Mouse (Mus musculus) limb, embryonic 10.5 days (tissue): ENCODE measurements around the gene Slc25a33. TPM values are rescaled to one million over a fixed set of nuclear protein-coding genes. Genes with fewer than 3 reads are reported as not detected.
A peak's percentile ranks its signal among the peaks of the same experiment; 100 is the strongest.

Experiments
- DNase-seq: peaks from one replicate; pipeline ENCODE4 v3.0.0-alpha.2; 2017; ENCODE audit warnings: low spot score
- H3K27ac ChIP-seq: fragments of 300-500 bp; sonication (generic); 2 replicates; pipeline ENCODE4 v1.5.1; 2016; ENCODE audit warnings: mild to moderate bottlenecking
- H3K27me3 ChIP-seq: fragments of 300-500 bp; sonication (generic); 2 replicates; pipeline ENCODE4 v1.6.1; 2016; ENCODE audit warnings: low read depth, mild to moderate bottlenecking; ENCODE audit not compliant: poor library complexity, severe bottlenecking
- H3K36me3 ChIP-seq: fragments of 300-500 bp; sonication (generic); 2 replicates; pipeline ENCODE4 v1.6.1; 2016; ENCODE audit warnings: mild to moderate bottlenecking, moderate library complexity
- H3K4me1 ChIP-seq: fragments of 300-500 bp; sonication (generic); 2 replicates; pipeline ENCODE4 v1.6.1; 2016
- H3K4me3 ChIP-seq: fragments of 300-500 bp; sonication (generic); 2 replicates; pipeline ENCODE4 v1.5.1; 2016; ENCODE audit warnings: mild to moderate bottlenecking, moderate library complexity
- H3K9me3 ChIP-seq: fragments of 300-500 bp; sonication (generic); replicated peaks from 2 replicates; pipeline ENCODE4 v1.6.1; 2016; ENCODE audit warnings: mild to moderate bottlenecking
- WGBS: fragments of 180-500 bp; shearing (Covaris S2); methylation state at CpG from one replicate; pipeline ENCODE4 v1.1.7; 2016; 5-methylcytosine and 5-hydroxymethylcytosine counted together
- polyA plus RNA-seq: library from polyadenylated mRNA; unstranded; fragments of >200 nt; fragmentation: Nextera tagmentation; extraction: Ambion mirVana; gene quantifications from 2 replicates; pipeline ENCODE4 v1.2.1, GENCODE M21; 2016

Gene Slc25a33
- polyA plus RNA-seq, 1 experiment from 2014 or later, result 24.5 TPM

DNA sequence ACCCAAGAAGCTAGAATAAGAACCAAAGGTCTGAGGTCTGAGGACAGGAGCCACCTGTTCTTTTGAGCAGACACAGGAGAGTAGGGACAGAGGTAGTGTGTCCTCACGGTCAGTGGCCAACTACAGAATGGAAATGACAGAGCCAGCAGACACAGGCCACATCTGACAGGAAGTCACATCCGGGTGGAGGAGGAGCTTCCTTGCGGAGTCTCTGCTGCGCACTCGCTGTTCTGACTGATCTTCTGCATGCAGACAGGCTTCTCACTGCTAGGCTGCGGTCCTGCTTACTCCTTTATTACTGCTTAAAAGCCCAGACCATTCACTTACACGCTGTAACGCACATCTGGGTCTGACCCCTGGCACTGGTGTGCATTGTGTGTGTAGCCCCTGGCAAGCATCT lies 45.3 kb downstream of the Slc25a33 start:
- WGBS, result 91% methylated on average over 8 of the region's 8 CpGs
- Histone ChIP-seq H3K27ac (no peak overlapping the region; the same call in 1 of the 2 replicates), H3K36me3 (peaks cover 90% of the 10 kb centered on the region), H3K4me1 (peaks cover 38% of the 10 kb centered on the region), H3K27me3 (no peaks in the 10 kb centered on the region), H3K4me3 (no peak overlapping the region), H3K9me3 (no peaks in the 10 kb centered on the region)
- DNase-seq, result no peak

DNA sequence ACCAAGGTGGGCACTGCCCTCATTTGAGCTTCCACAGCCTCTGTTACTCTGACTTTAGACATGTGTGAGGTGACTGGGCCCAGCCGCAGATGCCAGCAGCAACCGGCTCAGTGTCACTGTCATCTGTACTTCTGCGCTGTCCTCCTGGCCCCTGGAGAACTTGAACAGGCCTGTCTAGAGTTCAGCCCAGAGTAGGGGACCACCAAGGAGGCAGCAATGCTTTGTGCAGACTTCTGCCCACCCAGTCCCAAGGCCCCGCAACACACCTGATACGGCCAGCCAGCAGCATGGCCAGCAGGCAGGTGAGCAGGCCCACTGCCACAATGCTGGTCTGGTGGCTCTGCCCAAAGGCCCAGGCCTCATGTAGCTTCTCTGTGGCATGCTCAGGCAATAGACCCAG lies 46.4 kb downstream of the Slc25a33 start:
- Histone ChIP-seq H3K4me3 (no peak overlapping the region), H3K9me3 (no peaks in the 10 kb centered on the region), H3K36me3 (peaks cover 99% of the 10 kb centered on the region), H3K27me3 (no peaks in the 10 kb centered on the region), H3K27ac (no peak overlapping the region), H3K4me1 (peaks cover 26% of the 10 kb centered on the region)
- DNase-seq, result no peak
- 94% methylated on average over 5 of the region's 5 CpGs for WGBS

DNA sequence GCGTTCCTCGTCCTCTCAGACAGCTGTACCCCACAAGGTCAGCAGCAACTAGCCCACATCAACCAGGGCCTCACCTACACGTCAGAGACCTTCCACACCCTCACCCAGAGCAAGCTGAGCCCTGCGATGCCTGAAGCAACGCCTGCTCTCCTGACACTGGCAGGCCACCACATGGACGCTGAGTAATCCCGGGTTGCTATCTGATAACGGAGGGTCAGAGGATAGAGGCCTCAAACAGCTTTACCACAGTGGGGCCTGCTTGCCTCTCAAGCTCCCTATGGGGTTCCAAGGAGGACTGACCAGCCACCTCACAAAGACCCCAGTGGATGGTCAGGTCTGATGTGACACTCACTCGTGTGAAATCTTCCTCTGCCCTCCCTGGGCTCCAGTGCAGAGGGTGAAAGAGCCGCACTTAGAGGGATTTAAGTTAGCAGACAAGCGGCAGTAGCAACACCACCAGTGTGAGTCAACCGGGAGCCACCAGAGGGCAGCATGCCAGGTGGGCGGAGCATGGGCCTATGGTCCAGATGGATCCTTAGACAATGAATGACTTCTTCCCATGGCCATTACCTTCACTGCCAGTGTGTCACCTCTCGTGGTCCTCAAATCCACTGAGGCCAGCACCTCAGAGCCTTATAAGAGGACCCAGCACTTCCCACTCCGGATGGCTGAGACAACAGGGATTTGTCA lies 48.3 kb downstream of the Slc25a33 start:
- WGBS, result 77% methylated on average over 15 of the region's 15 CpGs
- H3K36me3 ChIP-seq, result peaks cover 100% of the 10 kb centered on the region

DNA sequence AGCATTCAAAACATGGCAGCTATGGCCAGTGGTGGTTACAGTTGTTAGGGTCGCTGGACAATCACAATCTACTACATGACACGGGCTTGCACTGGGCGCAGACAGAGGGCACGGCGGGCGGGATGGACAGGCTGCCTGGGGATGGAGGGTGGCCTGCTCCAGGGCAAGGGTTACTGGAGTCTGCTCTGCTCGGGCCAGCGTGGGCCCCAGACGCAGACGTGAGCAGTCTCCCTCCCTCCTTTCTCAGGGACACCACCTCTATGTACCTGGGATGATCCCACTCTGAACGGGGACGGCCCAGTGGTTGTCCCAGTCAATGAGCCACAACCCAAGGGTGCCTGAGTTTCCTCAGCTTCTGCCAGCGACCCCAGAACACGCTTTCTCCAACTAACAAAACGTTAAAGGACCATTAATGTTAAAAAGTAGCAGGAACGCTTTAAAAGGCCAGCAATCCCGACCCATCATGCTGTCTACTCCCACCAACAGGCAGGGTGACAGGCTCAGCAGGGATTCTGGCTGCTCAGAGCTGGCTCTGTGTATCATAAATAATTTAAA lies 49.1 kb downstream of the Slc25a33 start:
- no peaks in the 10 kb centered on the region for H3K27me3 ChIP-seq
- WGBS, result 92% methylated on average over 17 of the region's 17 CpGs
- no peak overlapping the region for H3K27ac ChIP-seq
- no peaks in the 10 kb centered on the region for H3K9me3 ChIP-seq
- peaks cover 100% of the 10 kb centered on the region for H3K36me3 ChIP-seq
- no peak overlapping the region for H3K4me3 ChIP-seq
- H3K4me1 ChIP-seq, result peaks cover 16% of the 10 kb centered on the region
- no peak for DNase-seq

More for the DNA sequence above, 48.3 kb downstream of the Slc25a33 start:
- H3K27me3 ChIP-seq, result no peaks in the 10 kb centered on the region
- H3K9me3 ChIP-seq, result no peaks in the 10 kb centered on the region
- peak; percentile 71 for DNase-seq
- H3K4me1 ChIP-seq, result peaks cover 18% of the 10 kb centered on the region
- no peak overlapping the region for H3K27ac ChIP-seq
- no peak overlapping the region for H3K4me3 ChIP-seq

DNA sequence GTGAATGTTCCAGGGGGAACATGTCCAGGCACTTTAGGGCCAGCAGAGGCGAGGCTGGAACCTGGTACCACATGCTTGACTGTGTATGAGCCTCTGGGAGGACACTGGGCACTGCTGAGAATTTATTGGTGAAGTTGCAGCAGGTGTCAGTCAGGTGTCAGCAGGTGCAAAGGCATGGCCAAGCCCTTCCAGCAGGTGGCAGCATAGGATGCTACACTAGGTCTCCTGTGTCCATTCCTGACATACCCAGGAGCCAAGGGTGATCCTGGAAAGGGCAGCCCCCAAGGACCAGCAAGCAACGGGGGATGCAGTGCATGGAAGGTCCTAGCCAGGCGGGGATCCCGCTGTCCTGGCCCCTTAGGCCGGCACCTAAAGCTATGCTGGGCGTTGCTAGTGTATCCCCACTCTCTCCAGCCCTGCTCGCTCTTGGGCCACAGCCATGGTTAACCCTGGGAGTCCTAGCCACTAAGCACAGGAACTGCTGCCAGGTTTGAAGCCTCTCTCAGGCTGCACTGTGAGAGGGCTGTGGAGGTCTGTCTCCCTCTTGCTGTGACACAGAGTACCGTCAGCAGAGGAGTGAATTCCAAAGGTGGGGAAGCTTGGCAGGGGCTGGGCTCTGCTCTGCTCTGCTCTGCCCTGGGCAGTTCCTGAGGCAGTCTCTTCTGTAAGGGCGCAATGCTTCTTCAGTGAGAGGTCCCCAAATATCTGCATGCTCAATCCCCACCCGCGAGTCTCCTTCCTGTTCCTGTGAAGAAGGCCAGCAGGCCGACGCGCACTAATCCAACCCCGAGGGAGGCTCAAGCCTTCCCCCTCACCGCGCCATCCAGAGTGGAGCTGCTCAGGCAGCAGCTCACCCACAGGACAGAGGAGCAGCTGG lies 50.0 kb downstream of the Slc25a33 start:
- peak; percentile 55 for DNase-seq
- Histone ChIP-seq H3K9me3 (no peaks in the 10 kb centered on the region), H3K36me3 (peaks cover 100% of the 10 kb centered on the region), H3K27me3 (no peaks in the 10 kb centered on the region), H3K4me1 (peaks cover 10% of the 10 kb centered on the region), H3K4me3 (no peak overlapping the region), H3K27ac (no peak overlapping the region)
- WGBS, result 85% methylated on average over 17 of the region's 17 CpGs

DNA sequence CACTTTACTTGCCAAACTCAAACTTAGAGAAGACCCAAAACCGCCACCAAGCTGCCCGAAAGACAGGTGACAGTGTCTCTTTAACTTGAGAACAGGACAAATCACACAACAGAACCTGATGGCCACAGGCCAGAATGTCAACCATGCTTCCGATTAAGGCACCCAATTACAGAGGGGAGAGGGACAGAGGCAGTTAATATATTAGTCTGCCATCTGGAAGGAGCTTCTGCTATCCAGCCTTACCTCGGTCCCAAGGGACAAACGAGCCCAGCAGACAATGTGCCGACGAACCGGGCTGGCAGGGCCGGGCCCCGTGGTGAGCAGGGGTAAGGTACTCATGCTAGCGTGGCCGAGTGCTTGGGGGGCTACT lies 51.1 kb downstream of the Slc25a33 start:
- DNase-seq, result no peak
- Histone ChIP-seq H3K27me3 (no peaks in the 10 kb centered on the region), H3K9me3 (no peaks in the 10 kb centered on the region), H3K27ac (no peak overlapping the region), H3K4me1 (peaks cover 7% of the 10 kb centered on the region; the same call in 1 of the 2 replicates), H3K36me3 (peaks cover 100% of the 10 kb centered on the region), H3K4me3 (no peak overlapping the region)
- WGBS, result 92% methylated on average over 12 of the region's 12 CpGs

DNA sequence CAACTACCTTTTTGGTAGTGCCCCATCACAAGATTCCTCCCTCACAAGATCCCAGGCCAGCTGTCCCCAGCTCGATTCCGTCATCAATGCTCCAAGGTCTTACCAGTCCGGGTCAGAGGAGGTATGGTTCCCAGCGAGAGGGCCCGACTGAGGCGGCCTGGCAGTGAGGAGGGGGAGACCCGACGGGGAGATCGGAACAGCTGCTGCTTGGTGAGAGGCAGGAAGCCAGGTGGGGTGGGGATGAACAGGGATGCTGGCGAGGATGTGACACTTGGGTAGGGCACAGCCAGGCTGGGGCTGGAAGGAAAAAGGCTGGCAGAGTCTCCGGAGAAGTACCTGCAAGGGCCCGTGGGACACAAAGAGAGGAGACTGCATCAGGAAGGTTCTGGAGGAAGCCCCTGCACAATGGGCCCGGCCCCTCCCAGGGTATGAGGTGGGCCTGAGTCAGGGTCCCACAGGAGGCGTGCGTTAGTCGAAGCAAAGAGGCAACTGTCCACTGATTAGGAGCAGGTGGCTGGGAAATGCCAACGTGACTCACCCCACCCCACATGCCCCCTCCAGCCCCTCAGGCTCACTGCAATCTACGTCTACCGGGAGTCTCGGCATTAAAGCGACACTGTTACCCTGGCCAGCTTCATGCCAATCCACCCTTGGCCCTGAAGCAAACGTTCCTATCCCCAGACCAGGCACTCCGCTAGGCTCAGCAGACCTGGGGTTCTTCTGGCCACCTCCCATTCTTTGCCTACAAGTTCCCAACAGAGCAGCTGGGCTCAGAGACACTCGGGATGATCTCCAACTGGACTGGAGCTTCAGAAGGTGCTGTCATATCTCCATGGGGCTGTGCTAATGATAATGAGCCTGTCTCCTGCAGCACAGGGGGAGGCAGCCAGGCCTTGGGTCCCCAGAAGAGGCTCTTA lies 51.7 kb downstream of the Slc25a33 start:
- Histone ChIP-seq H3K27ac (no peak overlapping the region), H3K4me3 (no peak overlapping the region), H3K27me3 (no peaks in the 10 kb centered on the region), H3K36me3 (peaks cover 100% of the 10 kb centered on the region), H3K9me3 (no peaks in the 10 kb centered on the region), H3K4me1 (peaks cover 7% of the 10 kb centered on the region; the same call in 1 of the 2 replicates)
- 91% methylated on average over 24 of the region's 24 CpGs for WGBS
- no peak for DNase-seq

DNA sequence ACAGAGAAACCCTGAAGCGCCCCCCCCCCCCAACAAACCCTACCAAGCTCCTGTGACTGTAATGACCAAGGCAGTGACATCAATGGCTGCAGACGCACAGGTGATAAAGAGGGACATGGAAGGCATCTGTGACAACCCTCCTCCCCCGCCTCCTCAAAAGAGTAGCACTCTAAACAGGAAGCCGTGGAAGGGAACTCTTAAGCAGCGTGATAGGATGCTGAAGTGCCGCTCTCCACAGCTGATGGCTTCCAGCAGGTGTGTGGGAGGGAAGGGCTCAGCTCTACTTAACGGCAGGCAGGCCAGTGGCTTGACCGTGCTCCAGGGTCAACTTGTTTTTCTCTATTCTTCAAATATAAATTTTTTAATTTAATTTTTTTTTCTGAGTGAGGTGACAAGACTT lies 52.9 kb downstream of the Slc25a33 start:
- Histone ChIP-seq H3K36me3 (peaks cover 100% of the 10 kb centered on the region), H3K4me1 (0 out of 2 replicates have a peak, but pooled peaks cover 3% of the 10 kb centered on the region), H3K9me3 (no peaks in the 10 kb centered on the region), H3K4me3 (no peak overlapping the region), H3K27me3 (no peaks in the 10 kb centered on the region), H3K27ac (no peak overlapping the region)
- DNase-seq, result no peak
- 90% methylated on average over 8 of the region's 8 CpGs for WGBS

DNA sequence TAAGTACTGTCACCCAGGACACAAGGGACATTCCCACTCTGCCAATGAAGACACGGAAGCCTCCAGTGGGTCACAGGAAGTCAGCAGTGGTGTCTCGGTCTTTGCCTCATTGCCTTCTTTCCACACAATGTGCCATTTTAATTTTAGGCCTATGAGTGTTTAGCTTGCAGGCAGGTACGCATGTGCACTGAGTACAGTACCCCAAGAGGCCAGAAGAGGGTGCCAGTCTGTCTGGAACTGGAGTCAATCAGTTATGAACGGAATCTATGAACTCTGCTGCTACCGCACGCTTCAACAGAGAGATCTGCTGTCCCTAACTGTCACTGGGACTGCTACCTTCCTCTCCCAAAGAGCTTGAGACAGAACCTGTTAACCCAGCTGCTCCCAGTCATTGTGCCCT lies 54.4 kb downstream of the Slc25a33 start:
- Histone ChIP-seq H3K27ac (no peak overlapping the region), H3K27me3 (no peaks in the 10 kb centered on the region), H3K4me1 (0 out of 2 replicates have a peak, but pooled peaks cover 3% of the 10 kb centered on the region), H3K4me3 (no peak overlapping the region), H3K9me3 (no peaks in the 10 kb centered on the region), H3K36me3 (peaks cover 100% of the 10 kb centered on the region)
- peak; percentile 53 for DNase-seq
- WGBS, result 86% methylated on average over 6 of the region's 6 CpGs

DNA sequence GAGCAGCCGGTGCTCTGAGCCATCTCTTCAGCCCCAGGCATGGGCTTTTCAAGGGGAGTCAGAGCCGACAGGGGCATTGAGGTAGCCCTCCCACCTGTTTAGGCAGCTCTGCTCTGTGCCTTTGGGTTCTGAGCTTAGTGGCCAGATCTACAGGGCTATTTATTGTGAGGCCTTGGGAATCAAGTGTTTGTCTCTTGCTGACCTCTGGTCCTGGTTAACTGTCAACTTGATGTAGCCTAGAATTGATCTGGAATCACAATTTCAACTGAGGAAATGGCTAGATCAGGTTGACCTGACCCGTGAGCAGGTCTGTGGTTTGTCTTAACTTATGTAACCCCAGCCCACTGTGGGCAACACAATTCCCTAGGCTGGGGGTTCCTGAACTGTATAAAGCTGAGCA lies 59.5 kb downstream of the Slc25a33 start:
- no peak overlapping the region for H3K27ac ChIP-seq
- DNase-seq, result no peak
- no peaks in the 10 kb centered on the region for H3K9me3 ChIP-seq
- 91% methylated on average over 3 of the region's 3 CpGs for WGBS
- peaks cover 53% of the 10 kb centered on the region for H3K36me3 ChIP-seq
- H3K4me1 ChIP-seq, result peaks cover 15% of the 10 kb centered on the region
- H3K27me3 ChIP-seq, result no peaks in the 10 kb centered on the region
- H3K4me3 ChIP-seq, result no peak overlapping the region

DNA sequence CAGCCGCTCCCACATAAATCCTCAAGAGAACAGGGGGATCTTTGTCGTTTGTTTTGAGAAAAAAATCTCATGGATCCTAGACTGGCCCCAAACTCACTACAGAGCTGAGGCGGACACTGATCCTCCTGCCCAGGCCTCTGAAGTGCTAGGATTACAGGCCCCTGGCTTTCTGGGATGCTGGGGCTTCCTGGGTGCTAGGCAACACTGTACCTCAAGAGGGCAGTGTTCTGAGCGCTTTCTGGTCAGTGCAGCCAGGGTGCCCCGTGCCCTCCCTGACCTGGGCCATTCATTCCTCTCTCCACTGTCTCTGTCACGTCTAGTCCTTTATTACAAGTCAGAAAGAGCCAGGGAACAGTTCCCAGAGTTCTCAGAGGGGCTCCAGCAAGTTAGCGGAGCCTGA lies 62.1 kb downstream of the Slc25a33 start:
- DNase-seq, result peak; percentile 72
- 21% methylated on average over 7 of the region's 7 CpGs for WGBS
- H3K27ac ChIP-seq, result no peak overlapping the region

DNA sequence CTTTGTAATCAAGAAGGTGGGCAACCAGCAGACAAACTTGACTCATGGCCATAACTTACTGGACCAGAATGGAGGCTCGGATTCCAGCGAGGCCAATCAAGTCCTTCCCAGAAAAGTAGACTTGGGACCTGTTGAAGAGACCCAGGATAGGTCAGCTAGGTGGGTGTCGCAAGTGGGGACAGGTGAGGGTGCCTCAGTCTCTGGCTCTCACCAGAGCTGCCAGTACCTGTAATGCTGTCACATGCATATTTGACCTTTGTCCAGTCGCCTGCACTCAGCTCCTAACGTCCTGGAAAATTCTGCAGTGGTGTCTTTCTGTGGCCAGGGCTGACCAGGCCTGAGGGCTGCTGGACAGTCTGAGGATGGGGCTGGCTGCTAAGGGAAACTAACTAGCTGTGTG lies 62.6 kb downstream of the Slc25a33 start:
- 90% methylated on average over 5 of the region's 5 CpGs for WGBS
- no peaks in the 10 kb centered on the region for H3K9me3 ChIP-seq
- H3K27ac ChIP-seq, result no peak overlapping the region
- DNase-seq, result no peak
- H3K4me3 ChIP-seq, result no peak overlapping the region
- peaks cover 15% of the 10 kb centered on the region for H3K4me1 ChIP-seq
- H3K27me3 ChIP-seq, result no peaks in the 10 kb centered on the region
- peaks cover 22% of the 10 kb centered on the region for H3K36me3 ChIP-seq

More for the DNA sequence above, 62.1 kb downstream of the Slc25a33 start:
- Histone ChIP-seq H3K36me3 (peaks cover 27% of the 10 kb centered on the region), H3K4me3 (no peak overlapping the region), H3K27me3 (no peaks in the 10 kb centered on the region), H3K9me3 (no peaks in the 10 kb centered on the region), H3K4me1 (peaks cover 15% of the 10 kb centered on the region)
